Mouse (Mus musculus): ENCODE results near the gene Bach2.

GRCm38 (mm10) chr4:32485848-32486247 lies 247.2 kb downstream of the Bach2 start:
- no peak for TF ChIP-seq POLR2A (IDR thresholded peaks at IDR 0.05; ENCODE audit: borderline replicate concordance, control insufficient read depth, low read depth, low read length)
- TF ChIP-seq CTCF (IDR thresholded peaks at IDR 0.05; ENCODE audit: control insufficient read depth, insufficient read depth, low read length) = no peak
